Mouse (Mus musculus): Measurements from ENCODE around the gene Parl. TPM values are rescaled to one million over a fixed set of nuclear protein-coding genes. Genes with fewer than 3 reads are reported as not detected.

The Parl gene
- polyA plus RNA-seq, 1 experiment from 2014 or later: 68.3 TPM

Other genes with a start within 250 kb of the Parl start
- 41.5 and 41.8 TPM in 2 replicates for gene Klhl24, start 204.8 kb downstream of the Parl start, polyA plus RNA-seq (2015; fragmentation: Nextera tagmentation; extraction: Ambion mirVana)
- gene Yeats2, start 161.3 kb downstream of the Parl start, polyA plus RNA-seq (2015; fragmentation: Nextera tagmentation; extraction: Ambion mirVana): 22.6 and 24.0 TPM in 2 replicates
- 5.9 and 7.0 TPM in 2 replicates for gene Map6d1, start 61.0 kb downstream of the Parl start, polyA plus RNA-seq (2015; fragmentation: Nextera tagmentation; extraction: Ambion mirVana)
- not detected in 2 replicates for gene Cyp2ab1, start 23.0 kb upstream of the Parl start, polyA plus RNA-seq (2015; fragmentation: Nextera tagmentation; extraction: Ambion mirVana)
- 137 and 143 TPM in 2 replicates for gene Abcc5, start 124.0 kb upstream of the Parl start, polyA plus RNA-seq (2015; fragmentation: Nextera tagmentation; extraction: Ambion mirVana)
- 101 TPM in 2 replicates for gene Eif2b5, start 196.4 kb upstream of the Parl start, polyA plus RNA-seq (2015; fragmentation: Nextera tagmentation; extraction: Ambion mirVana)
- gene Dvl3, start 214.6 kb upstream of the Parl start, polyA plus RNA-seq (2015; fragmentation: Nextera tagmentation; extraction: Ambion mirVana): 37.5 and 44.3 TPM in 2 replicates
- 1,171 and 1,212 TPM in 2 replicates for gene Ap2m1, start 233.1 kb upstream of the Parl start, polyA plus RNA-seq (2015; fragmentation: Nextera tagmentation; extraction: Ambion mirVana)
- 80.6 and 81.7 TPM in 2 replicates for gene Abcf3, start 246.2 kb upstream of the Parl start, polyA plus RNA-seq (2015; fragmentation: Nextera tagmentation; extraction: Ambion mirVana)

Measured in hindbrain, embryonic 15.5 days (tissue).